Mouse (Mus musculus): ENCODE measurements around the gene Jak2. TPM values are rescaled to one million over a fixed set of nuclear protein-coding genes. Genes with fewer than 3 reads are reported as not detected.
A peak's percentile ranks its signal among the peaks of the same experiment; 100 is the strongest.

Jak2 gene
- total RNA-seq, 2 experiments from 2014 or later = 52.9 to 58.9 TPM

DNA sequence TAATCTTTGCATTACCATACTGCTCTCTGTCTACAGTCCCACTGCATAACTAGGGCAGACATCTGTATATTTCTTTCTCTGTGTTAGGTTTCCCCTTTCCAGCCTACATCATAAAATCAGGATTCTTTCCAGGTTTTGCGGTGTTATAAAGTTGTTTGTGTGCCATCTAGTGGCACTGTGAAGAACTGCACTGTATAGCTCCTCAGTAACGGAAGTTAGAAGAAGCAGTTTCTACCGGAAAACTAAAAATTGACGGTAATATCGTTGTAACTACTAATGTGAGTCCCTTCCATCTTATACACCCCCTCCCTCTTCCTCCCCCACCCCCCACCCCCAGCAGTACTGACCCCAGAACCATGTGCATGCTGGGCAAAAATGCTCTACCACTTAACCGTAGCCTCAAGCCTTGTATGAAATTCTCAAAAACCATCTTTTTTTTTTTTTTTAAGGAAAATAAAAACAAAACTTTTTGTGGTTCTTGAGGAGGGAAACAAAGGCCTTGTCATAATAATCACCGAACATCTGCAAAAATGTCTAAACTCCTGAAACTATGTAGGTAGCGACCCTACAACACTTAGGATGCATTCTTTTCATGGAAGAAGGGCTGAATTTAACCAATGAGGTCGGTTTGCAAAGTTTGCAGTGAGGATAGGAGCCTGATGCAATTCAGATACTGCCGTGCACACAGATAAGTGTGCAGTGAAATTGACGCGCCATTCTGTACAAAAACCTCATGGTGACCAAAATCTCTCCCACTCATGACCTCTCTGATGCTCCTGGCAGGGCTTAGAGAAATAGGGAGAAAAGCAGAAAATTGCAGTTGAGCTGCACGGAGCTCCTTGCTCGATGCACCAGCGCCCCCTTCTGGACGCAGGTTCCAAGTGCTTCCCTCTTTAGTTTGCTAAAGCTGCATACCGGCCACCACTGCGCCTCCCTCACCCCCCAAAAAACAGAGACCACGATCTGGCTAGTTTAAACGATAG, 103.6 kb downstream of the Jak2 start:
- DNase-seq = peak; percentile 92
- intact Hi-C loops (cut with DNase I) = loop anchor here (5.0 to 10.0 kb wide), 5 partner anchors 147 to 578 kb away; no protein-coding TSS in a partner anchor

DNA sequence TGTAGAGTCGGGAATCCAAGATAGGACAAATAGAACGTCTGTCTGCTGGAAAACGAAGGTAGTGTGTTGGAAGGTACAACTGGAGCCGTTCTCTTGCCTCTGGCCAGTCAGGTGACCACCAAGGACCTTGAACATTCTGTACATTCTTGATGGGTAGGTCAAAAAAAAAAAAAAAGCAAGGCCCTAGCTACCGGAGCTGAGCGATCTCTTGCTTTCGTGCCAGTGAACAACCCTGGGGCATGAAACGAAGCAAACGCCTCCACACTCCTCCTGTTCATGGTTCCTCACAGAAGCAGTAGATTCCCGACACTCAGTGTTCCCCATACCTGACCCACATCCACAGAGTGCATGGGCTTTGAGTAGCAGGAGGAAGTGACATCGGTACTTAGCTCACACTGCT, 104.7 kb downstream of the Jak2 start:
- DNase-seq = no peak
- intact Hi-C loops (cut with DNase I) = loop anchor here (5.0 to 10.0 kb wide), 5 partner anchors 146 to 579 kb away; no protein-coding TSS in a partner anchor

DNA sequence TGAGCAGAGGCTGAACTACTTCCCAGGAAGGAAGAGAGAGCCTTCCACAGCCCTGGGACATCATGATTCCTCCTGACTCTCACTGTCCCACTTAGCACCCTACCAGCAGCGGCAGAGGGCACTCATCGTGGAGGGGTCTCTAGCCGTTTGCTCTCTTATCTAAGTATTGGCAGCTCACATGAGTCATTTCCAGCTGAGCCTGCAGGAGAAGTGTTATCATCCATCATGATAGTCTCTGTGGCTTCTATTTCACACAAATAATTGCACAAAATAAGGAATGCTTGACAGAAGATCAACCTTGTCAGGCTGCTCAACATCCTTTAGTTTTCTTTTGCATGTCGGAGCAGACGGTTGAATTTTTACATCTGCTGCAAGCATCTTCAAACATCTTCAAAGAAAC, 108.6 kb downstream of the Jak2 start:
- DNase-seq = no peak
- intact Hi-C loops (cut with DNase I) = no loop called here

DNA sequence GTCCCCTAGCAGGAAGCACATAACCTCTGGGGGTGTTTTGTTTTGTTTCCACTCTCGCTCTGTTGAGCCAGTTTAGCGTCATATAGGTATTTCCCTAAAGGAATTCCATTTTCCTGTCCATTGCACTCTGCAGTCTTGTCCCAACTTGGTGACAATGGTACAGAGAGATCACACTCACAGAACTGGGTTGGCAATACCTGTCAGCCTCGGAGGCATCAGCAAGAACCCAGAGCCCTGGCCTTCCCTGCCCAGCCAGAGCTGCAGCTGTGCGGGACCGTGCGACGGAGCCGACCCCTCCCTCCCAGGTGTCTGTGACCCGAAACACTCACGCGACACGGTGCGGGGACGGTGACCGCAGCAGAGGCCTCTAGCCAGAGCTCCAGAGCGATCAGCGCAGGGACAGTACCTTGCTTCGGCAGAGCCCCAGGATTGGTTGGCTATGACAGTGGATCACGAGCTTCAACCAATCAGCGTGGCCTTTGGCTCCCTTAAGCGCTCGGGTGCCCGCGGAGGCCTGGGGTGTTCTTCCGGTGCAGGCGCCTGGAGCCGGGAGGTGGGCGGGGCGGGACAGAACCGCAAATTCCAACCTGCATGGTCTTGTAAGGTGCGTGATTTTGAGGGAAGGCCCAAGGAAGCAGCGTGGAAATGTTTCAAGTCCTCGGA, 110.0 kb downstream of the Jak2 start:
- intact Hi-C loops (cut with DNase I) = no loop called here
- DNase-seq = peak; percentile 92

DNA sequence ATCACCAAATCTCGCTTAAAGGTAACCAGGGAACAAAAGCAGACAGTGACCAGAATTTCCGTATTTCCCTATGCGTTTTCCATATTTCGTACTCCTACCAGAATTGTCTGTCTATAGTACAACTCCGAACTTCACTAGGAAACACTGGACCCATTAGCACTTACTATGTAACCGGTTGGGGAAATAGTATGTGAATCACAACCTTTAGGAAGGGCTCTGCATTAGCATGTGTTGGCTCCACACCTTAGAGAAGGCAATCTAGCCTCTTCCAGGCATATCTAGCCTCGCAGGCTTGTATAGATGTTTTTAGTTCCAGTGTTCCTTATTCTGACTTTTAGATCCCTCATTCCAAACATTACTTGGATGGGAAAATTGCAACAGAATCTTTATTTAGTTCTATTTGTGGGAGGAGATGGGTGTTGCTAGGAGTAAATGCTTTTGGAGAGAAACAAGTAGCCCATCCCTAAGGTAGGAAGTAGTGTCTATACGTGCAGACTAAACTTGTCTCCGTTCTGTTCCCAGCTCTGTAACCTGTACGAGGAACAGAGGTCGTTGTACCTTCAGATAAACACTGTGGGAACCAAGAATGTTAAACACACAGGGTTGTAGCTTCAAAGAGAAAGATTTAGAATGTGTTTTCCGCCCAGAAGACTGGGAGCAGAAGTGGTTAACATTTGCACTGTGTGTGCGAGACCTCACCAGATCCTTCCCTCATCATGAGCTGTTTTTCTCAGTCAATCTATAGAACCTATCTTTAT, 110.7 kb downstream of the Jak2 start:
- no peak for DNase-seq
- intact Hi-C loops (cut with DNase I) = no loop called here

Other genes with a start within 250 kb of the Jak2 start
- gene Ak3, start 203.9 kb upstream of the Jak2 start, total RNA-seq (2021) = 10 to 100 TPM; 43.9 to 47.5 TPM
- 10 to 100 TPM; 18.1 to 18.3 TPM for gene Rcl1, start 150.5 kb upstream of the Jak2 start, total RNA-seq (2021)
- not detected for gene Insl6, start 73.5 kb downstream of the Jak2 start, total RNA-seq (2021)
- gene Rln1, start 82.8 kb downstream of the Jak2 start, total RNA-seq (2021) = 1 to 10 TPM; 3.2 to 4.9 TPM
- gene Plgrkt, start 115.6 kb downstream of the Jak2 start, total RNA-seq (2021) = 10 to 100 TPM; 47.4 to 49.6 TPM
- gene Cd274, start 115.6 kb downstream of the Jak2 start, total RNA-seq (2021) = 1 to 10 TPM; 1.3 to 1.5 TPM
- gene Pdcd1lg2, start 159.1 kb downstream of the Jak2 start, total RNA-seq (2021) = under 1 TPM in 1 of 2 experiments, not detected in 1; 0.28 TPM

Data from left cerebral cortex, postnatal 4 days (tissue).